Mouse (Mus musculus): ENCODE data around the gene Ier5.

Ier5 gene

DNA sequence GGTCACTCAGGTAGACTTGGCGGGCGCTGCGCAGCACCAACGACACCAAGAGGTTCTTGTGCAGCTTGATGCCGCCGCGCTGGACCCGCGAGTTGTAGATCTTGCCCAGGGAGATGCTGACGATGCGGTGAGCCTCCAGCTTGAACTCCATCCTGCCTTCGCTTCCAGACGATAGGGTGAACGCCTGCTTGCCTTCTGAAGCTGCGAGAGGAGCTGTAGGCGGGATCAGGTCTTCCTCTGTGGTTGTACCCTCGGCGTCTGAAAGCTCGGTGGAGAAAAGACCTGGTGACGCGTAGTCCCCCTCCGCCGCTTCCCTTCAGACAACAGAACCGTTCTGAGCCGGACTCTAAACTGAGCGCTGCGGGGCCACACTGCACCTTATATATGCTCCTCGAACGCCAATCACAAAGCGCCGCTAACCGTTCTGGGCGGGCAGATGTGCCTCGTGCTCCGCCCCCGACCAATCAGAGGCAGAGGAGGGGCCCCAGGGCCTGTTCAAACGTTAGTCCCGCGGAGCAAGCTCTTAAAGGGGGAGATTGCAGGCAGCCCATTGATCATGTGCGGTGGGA, at the start of gene Ier5:
Ier5 (minus strand) TSS at position 357 of the 569 bp plus-strand sequence.
- peak; percentile 93 for DNase-seq (ENCODE audit: low spot score)

DNA sequence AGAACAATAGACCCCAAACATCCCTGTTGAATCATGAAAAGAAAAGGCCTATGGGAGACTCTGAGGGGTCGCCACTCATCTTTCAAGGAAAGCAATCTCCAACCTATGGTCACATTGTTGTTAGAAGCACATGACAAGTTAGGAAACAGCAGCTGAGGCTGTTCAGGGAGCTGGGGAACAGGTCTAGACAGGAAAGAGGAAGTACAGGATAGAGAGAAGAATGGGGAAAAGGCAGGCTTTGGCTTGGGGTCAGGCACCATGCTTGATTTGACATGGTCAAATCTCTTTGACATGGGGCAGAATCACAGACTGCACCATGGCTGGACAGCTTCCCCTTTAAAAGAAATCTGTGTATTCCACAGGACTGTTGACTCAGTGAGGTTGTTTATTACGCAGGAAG, 47.8 kb upstream of the Ier5 start:
- DNase-seq (ENCODE audit: low spot score), result no peak

DNA sequence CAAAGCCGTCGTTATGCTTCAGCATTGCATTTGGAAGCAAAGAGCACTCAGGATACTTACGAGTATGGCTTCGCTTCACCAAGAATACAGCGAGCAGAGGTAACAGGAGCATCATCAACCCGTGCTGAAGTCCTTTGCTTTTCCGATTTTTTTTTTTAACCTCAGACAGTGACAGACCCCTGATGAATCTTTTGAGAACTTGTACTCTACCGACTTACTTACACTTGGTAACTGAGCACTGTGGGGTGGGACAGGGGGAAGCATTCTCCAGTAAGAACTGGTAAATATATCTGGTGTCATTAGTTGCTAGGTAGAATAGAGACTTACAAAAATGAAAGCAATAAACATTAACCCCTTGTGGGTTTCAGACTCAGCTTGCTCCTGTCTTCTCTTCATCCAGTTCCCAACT, 47.1 kb upstream of the Ier5 start, which contains the start of gene Mr1:
Mr1 (minus strand) TSS at position 243 of the 409 bp plus-strand sequence.
- DNase-seq (ENCODE audit: low spot score), result no peak

DNA sequence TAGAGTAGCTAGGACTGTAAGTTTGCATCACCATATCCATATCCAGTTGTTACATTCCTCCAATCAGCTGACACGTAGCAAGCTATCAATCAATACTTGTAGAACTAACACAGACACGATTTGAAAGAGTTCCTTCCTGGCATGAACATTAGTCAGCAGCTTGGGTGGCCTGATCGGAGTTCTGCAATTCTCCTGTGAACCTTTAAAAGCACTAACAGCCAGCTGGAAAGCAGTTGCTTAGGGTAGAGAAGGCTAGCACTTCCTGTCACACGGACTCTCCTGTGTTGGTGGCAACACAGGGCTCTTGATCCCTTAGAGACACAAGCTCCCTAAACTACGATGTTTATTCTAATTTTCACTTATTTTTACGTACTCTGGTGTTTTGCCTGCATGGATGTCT, 46.2 kb upstream of the Ier5 start:
- DNase-seq (ENCODE audit: low spot score), result no peak

DNA sequence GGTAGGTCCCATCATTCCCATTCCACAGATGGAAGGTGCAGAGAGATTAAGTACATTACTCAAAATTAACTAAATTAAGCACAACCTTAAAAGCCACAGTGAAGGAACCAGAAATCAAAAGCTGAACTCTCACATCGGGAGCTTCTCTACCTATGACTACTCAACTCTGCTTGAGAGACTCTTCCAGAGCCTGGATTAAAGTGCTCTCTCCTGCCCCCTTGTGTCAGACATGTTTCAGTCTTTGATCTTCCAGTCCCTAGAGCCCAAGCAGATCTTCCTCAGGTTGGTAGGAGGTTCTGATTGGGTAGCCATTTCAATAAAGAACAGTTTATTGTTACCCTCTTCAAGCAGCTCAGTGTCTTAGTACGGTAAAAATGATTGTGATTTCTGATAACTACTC, 40.6 kb upstream of the Ier5 start:
- DNase-seq (ENCODE audit: low spot score), result peak; percentile 52

DNA sequence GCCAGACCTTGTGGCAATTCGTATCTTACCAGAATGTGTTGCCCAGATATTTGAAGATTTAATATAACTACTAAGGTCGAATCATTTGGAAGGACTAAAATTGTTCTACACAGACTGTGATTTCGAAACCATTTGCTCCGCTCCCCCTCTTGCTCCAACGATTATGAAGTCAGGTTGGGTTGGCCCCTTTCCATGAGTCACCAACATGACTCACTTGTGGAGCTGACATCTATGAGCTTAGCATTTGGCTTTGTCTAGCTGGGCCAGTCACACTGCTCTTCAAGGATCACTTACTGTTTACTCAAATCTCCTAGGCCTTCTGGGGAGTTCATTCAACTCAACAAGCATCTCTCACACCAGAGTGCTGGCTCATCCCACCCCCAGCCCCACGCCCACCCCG, 39.4 kb upstream of the Ier5 start:
- no peak for DNase-seq (ENCODE audit: low spot score)

DNA sequence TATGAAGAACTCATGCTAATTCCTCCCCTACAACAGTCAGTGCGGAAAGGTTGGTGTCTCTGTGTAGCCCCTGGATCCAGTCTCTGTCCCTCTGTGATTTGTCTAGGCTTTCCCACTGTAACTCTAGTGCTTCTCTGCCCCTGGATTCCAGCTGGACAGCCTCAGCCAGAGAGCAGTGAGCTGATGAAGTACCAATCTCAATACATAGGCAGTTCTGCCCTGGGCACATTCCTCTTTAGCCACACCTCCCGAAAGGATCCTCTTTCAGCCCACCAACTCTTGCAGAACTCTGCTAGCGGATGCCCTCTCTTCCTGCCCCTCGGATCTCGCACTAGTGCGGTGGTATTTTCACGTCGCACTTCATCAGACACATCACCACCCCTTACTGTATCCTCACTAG, 35.4 kb upstream of the Ier5 start:
- no peak for DNase-seq (ENCODE audit: low spot score)

DNA sequence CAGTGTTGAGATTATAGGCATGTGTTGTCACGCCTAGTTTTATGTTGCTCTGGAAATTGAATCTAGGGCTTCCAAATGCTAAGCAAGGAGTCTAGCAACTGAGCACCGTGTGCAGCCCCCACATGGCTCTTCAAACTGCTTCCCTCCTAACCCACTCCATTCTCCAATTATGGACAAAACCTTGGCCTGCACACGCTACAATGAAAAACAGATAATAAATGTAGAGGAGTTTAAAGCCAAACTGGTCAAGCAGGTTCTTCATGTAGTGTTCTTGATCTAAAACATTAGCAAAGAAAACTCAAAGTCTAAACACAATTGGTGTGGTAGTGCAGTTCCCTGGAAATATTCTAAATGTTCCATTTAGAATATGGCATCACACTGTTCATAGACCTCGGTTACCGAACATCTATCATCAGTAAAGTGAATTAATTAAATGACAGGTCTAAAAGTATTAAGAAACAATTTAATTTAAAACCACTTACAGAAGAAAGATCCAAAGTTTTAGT, 28.0 kb upstream of the Ier5 start:
- DNase-seq (ENCODE audit: low spot score), result no peak

DNA sequence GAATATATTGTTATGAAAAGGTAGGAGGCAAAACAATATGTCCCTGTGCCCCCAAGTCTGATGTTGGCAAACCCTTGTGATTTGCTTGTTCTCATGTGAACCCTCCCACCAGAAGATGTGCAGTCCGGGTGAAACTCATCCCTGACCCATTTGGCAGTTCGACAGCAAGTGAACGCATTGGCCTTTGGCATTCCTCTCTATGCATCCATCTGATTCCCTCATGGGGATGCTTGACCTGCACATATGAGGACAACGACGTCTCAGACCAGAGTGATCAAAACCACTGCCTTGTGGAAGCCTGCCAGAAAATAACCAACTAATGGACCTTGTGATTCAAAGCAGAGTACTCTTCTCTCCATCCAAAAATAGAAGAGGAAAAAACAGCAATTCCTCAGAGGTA, 27.3 kb upstream of the Ier5 start:
- no peak for DNase-seq (ENCODE audit: low spot score)

DNA sequence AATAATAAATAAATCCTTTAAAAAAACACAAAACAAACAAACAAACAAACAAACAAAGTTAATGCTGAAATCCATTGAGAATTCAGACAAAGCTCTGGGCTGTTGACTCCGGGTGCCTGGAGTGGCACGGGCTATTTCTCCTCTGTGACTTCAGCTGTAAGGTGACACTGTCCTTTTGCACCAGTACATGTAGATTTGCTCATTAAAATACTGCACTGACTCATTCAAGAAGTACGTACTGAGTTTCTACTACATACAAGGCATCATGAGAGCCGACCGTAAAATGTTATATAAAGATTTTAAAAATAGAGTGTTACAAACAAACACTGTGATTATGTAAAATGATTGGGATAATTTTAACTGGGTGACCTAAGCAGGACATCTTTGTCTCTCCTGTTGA, 25.0 kb upstream of the Ier5 start:
- DNase-seq (ENCODE audit: low spot score), result no peak

DNA sequence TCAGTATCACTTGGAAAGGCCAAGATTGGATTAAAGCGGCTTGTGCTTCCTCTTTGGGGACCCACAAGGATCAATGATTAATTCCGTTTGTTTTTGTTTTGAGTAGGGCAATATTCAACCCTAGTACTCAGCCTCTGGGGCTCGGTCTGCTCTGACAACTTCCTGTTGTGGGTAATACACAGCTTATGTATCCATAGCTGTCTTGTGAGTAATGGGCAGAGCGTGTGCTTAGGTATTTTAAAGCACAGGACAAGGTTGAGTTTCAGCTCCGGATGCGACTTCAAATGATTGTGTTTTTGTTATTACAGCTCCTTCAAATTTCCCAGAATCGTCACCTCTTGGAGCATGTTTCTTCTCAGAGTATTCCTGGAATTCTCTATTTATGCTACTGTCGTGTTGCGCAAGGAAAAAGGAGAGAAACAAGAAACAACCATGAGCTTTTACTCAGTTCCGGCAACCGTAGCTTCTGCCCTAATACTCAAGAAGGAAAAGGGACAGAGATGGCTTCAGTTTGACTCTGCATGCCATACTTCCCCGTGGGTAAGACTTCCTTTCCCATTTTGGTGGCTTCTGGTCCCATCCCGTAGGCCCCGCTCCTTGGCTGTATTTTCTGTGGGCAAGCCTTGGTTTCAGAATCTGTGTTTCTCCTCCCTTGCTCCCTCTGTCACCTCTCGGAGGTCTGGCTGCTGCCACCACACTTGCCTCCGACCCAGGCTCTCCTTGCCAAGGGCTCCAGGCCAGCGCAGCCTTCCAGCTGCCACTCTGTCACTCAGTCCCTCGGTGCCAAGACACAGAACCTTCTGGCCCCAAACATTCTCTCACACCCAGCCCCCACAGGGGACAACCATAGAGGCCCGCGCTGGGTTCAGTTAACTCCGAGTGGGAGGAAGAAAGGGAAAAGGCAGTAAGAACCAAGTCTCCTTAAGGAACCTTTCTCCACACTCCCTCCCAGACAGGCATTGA, 22.8 kb upstream of the Ier5 start:
- no peak for DNase-seq (ENCODE audit: low spot score)

DNA sequence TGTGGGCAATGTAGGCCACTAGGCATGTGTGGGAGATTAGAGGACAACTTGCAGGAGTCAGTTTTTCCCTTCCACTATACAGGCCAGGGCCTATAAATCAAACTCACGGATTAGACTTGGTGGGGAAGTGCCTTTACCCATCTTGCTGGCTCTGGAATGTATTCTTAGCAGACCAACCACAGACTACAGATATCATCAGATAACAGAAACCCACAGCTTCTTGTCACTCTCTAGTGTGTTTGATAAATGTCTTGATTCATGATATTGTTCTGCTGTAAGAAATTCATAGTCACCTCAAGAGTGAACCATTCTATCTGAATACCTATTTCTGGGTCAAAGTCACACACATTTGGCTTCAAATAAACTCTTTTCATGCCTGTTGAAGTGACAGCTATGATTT, 20.3 kb upstream of the Ier5 start:
- no peak for DNase-seq (ENCODE audit: low spot score)

DNA sequence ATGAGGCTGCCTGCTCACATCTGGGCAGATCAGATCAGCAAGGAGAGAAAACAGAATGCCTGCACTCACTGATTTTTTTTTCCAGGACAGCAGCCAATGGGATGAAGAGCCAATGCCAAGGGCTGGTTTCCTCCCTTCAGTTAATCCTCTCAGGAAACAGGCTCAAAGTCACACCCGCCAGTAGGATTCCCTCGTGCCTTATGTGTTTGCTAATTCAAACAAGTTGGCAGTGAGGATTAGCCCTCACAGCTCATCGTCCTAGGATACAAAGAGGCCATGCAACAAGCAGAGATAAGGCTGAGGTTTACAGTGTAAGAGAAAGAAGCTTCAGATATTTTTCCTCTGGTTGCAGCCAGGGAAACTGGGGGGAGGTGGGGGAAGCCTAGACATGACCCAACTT, 14.5 kb upstream of the Ier5 start:
- DNase-seq (ENCODE audit: low spot score), result no peak

DNA sequence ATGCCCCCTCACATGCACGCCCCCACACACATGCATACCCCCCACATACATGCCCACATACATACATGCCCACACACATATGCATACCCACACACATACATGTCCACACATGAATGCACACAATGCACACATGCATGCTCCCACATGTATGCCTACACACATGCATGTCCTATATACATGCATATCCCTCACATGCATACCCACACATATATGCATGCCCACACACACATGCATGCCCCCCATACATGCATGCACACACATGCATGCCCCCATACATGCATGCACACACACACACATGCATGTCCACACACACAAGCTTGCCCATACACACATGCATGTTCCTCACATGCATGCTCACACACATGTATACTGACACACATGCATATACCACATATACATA, 13.4 kb upstream of the Ier5 start:
- no peak for DNase-seq (ENCODE audit: low spot score)

DNA sequence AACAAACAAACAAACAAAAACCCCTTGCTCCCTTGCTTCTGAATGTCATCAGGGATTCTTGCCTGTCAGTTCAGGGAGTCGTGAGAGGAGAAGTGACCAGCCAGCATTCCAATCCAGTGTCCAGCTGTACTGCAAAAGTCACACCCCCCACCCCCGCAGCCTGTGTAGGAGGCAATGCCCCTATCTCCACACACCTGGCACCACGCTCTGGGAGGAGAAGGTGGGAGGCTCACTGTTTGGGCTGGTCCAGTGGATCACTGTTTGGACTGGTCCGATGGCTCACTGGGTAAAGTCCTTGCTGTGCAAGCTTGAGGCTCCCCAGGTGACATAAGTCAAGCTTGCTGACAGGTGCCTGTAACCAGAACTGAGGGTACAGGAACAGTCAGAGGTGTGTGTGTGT, 12.7 kb upstream of the Ier5 start:
- no peak for DNase-seq (ENCODE audit: low spot score)

DNA sequence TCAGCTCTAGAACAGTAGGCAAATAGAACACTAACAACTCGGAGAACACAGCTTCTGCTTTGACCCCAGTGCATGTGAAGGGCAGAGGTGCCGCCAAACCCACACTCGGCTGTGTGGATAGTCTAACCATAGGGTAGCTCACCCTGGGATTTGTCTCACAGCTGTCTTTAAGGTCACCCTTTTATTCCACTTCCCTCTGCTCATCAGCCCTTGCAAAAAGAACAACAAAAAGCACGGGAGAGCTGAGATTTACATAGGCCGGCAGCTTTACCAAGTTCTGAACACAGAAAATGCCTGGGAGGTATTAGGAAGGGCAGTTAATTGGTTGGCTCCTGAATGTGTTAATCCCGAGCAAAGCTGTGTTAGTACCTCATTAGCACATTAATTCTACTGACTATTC, 12.1 kb upstream of the Ier5 start:
- no peak for DNase-seq (ENCODE audit: low spot score)

DNA sequence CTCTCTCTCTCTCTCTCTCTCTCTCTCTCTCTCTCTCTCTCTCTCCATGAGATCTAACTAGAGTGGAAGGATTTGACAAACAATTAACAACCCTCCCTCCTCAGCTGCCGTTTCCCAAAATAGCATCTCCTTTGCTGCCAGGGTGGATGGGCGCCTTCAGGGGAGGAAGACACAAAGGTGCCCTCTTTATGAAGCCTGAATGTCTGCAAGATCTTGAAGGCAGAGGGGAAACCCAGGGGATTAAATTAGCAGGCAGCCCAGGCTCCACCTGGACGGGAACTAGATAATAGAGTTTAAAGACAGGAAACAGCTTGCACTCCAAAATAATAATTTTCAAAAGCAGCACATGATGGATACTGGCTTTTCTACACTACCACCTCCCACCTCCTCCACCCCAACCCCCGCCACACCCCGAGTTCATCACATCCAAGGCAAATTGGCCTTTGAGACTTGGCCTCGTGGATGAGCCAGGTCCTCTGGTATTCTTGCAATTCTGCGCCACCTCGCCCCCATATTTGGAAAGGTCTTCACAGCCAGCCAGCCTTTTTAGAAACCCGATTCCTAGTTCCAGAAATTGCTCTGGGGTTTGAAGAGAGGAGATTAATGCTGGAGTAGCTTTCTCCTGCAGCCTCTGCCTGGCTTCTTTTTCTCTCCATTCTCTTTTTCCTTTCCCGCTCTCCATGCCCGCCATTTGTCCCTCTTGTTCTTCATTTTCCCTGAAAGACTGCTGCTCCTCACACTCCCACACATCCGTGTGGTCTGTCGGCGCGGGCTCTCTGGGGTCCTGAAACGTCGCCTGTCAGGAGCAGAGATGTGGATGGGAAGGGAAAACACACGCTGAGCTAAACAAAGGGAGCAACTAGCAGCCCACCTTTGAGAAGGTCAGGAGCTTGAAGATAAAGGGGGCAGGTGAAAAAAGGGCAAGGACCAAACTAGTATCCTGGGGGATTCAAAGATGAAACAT, 10.2 kb upstream of the Ier5 start:
- DNase-seq (ENCODE audit: low spot score), result no peak

DNA sequence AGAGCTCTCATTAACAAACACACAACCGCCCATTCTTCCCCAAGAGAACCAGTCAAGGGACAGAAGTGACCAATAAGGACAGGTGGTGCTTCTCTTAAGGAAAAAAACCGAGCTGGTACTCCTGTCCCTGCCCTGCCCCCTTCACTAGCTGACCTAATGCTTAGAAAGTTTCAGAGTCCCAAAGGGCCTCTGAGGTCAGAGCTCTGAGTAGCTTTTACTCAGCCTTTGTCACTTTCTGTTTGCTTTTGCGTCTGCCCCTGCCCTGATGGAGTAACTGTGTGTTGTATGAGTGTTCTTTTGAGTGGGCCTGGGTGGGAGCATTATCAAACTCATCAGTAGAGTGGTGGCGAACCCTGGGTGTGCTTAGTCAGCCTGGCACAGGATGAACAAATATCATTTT, 9.0 kb upstream of the Ier5 start:
- no peak for DNase-seq (ENCODE audit: low spot score)

DNA sequence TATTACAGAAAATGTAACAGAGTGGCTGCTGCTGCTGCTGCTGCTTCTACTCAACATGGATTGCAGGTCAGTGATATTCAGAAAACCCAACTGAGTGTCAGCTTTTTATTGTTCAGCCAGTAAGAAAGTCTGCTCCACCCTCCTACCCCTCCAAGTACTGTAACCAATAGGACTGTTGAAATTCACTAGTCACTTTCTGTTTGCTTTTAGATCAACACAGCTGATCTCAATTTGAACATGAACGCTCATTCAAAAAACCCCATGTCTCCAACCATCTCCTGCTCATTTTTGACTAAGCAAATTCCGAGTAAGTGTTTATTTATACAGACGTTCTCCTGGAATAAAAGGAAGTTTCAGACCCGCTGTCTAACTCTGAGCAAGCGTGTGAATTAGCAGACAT, 8.4 kb upstream of the Ier5 start:
- no peak for DNase-seq (ENCODE audit: low spot score)

DNA sequence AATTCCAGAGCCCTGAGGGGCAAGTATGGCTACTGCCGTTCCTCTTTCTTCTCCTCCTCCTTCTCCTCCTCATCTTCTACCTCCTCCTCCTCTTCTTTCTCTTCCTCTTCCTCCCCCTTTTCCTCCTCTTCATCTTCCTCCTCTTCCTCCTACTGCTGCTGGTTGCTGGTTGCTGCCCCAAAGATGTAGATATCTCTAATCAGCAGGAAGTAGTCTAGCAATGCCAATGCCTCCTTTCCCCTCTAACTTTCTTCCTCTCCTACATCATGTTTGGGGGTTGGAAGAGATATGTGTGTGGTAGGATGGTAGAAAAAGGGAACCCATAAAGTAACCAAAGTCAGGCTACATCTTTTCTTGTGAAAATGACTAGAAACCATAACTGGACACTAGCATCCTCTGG, 6.9 kb upstream of the Ier5 start:
- DNase-seq (ENCODE audit: low spot score), result no peak

DNA sequence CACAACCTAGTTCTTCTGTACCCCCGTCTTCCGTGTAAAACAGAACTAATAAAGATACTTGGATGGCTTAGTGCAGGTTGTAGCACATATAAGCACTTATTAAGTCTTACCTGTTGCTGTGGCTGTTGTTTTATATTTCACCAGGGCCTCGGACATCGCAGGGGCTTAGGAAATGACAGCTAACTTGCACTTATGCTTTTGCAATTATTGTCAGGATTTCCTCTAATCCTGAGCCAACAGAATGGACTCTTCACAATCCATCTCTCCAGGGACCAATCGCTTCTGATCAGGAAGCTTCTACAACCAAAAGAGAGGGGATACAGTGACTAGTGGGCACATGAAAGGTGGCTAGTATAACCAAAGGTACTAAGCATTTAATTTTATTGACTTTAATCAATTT, 4.6 kb upstream of the Ier5 start:
- no peak for DNase-seq (ENCODE audit: low spot score)

DNA sequence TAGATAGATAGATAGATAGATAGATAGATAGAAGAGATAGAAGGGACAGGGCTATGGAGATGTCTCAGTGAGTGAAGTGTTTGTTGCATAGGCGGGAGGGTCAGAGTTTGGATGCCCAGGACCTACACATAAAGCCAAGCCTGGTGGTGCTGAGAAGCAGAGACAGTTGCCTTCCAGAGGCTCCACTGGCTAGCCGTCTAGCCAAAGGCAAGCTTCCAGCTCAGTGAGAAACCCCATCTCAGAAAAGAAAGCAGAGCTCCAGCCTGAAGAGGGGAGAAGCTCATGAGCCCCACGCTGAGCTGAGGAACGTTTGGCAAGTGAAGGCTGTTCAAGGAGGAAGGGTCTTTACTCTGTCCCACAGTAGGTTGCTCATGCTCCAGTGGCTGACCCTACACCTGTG, 3.2 kb upstream of the Ier5 start:
- DNase-seq (ENCODE audit: low spot score), result no peak

Measured in layer of hippocampus, adult 9-10 months (tissue).